Mouse (Mus musculus) olfactory bulb, adult 2 months (tissue): Measurements from ENCODE around the gene Sytl2.

Experiments
- CTCF ChIP-seq: fragments of 200-500 bp; IDR thresholded peaks from 2 replicates; pipeline ENCODE4 v1.5.1; 2012; ENCODE audit warnings: low read depth, mild to moderate bottlenecking, low read length, moderate library complexity; ENCODE audit not compliant: insufficient read depth
- POLR2A ChIP-seq: fragments of 200-500 bp; IDR thresholded peaks from 2 replicates; pipeline ENCODE4 v1.6.1; 2012; ENCODE audit warnings: mild to moderate bottlenecking, low read depth, low read length, moderate library complexity; ENCODE audit not compliant: insufficient read depth

DNA sequence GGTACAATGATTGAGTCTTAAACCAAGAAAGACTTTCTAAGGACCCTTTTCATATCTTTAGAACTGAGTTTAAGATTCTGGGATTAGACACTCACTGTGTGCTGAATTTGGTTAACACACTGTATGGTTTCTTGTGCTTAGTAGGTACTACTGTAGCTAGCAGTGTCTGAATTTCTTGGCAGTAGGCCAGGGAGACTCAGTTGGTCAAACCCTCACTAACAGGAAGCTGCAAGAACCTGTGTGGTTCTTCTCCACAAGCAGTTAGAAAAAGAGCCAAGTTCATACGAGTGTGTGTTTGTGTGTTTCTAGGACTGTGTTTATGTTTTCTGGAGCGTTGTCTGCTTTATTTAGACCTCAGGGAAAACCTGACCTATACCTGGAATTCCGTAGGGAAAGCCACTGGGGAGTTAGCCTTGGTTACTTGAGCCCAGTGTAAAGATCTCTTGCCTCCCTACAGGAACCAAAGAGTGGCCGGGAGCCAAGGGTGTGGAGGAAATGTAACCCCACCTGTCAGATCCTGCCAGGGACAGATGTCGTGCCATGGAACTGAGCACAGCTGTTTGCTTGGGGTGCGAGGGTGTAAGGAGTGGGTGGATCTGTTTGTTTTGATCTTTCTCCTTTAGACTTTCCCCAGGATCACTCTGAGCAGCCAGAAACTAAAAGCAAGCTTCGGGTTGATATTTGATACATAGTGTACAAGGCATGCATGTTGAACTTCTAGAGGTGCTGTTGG lies 10.3 kb downstream of the Sytl2 start:
- no peak for TF ChIP-seq CTCF
- TF ChIP-seq POLR2A = no peak
